Mouse (Mus musculus) heart, postnatal 10 days (tissue): ENCODE measurements around the gene Pak1. TPM values are rescaled to one million over a fixed set of nuclear protein-coding genes. Genes with fewer than 3 reads are reported as not detected.
A peak's percentile ranks its signal among the peaks of the same experiment; 100 is the strongest.

Experiments
- DNase-seq, 2 experiments: peaks; one replicate each; pipeline ENCODE4 v3.0.0; 2021
- intact Hi-C: fragments of 180-260 bp; cut with DNase I; formaldehyde crosslinking; loops from one replicate; pipeline ENCODE4 v1.15.1; 2025
- total RNA-seq, 2 experiments: library from RNA; stranded (reverse); gene quantifications; 2 replicates each; pipeline ENCODE4 v1.2.3; 2021

Gene Pak1
- total RNA-seq, result 1 to 10 TPM in 1 of 2 experiments, under 1 TPM in 1; 0.72 to 1.8 TPM

GRCm38 (mm10) chr7:97788190-97788668, at the start of gene Pak1:
TSS of gene Pak1 (plus strand) at chr7:97788541.
- DNase-seq, result peak; percentile 41 to 44
- intact Hi-C loops, result no loop called here

GRCm38 (mm10) chr7:97740948-97741347, 47.4 kb upstream of the Pak1 start:
- DNase-seq, result no peak
- intact Hi-C loops, result loop anchor here (10.0 kb wide), 1 partner anchor 344 kb away; no protein-coding TSS in a partner anchor

- DNase-seq, result no peak
- intact Hi-C loops, result loop anchor here (10.0 kb wide), 1 partner anchor 343 kb away; no protein-coding TSS in a partner anchor
Observed at GRCm38 (mm10) chr7:97741756-97742291, 46.5 kb upstream of the Pak1 start.

- peak; percentile 54 to 81 for DNase-seq
- intact Hi-C loops, result loop anchor here (1.0 to 10.0 kb wide), 3 partner anchors 232 to 377 kb away; no protein-coding TSS in a partner anchor
Observed at GRCm38 (mm10) chr7:97745299-97745698, 43.0 kb upstream of the Pak1 start.

- intact Hi-C loops, result loop anchor here (5.0 to 10.0 kb wide), 2 partner anchors 338 to 375 kb away; no protein-coding TSS in a partner anchor
- DNase-seq, result no peak
Observed at GRCm38 (mm10) chr7:97747176-97747707, 41.1 kb upstream of the Pak1 start.

GRCm38 (mm10) chr7:97747787-97748497, 40.4 kb upstream of the Pak1 start:
- peak; percentile 90 to 92 for DNase-seq
- intact Hi-C loops, result loop anchor here (2.0 to 10.0 kb wide), 3 partner anchors 99 to 374 kb away; no protein-coding TSS in a partner anchor

GRCm38 (mm10) chr7:97748527-97749206, 39.7 kb upstream of the Pak1 start:
- peak; percentile 25 to 44 for DNase-seq
- intact Hi-C loops, result loop anchor here (2.0 to 10.0 kb wide), 3 partner anchors 98 to 374 kb away; no protein-coding TSS in a partner anchor

GRCm38 (mm10) chr7:97749207-97750190, 38.8 kb upstream of the Pak1 start:
- peak in 1 of 2 experiments; percentile 35 for DNase-seq
- intact Hi-C loops, result loop anchor here (2.0 to 10.0 kb wide), 3 partner anchors 97 to 373 kb away; no protein-coding TSS in a partner anchor

- DNase-seq, result no peak
- intact Hi-C loops, result no loop called here
Observed at GRCm38 (mm10) chr7:97756967-97757881, 31.1 kb upstream of the Pak1 start.

GRCm38 (mm10) chr7:97764591-97764990, 23.8 kb upstream of the Pak1 start:
- no peak for DNase-seq
- intact Hi-C loops, result no loop called here

GRCm38 (mm10) chr7:97765181-97765962, 23.0 kb upstream of the Pak1 start:
- intact Hi-C loops, result no loop called here
- peak; percentile 36 to 39 for DNase-seq

- DNase-seq, result no peak
- intact Hi-C loops, result no loop called here
Observed at GRCm38 (mm10) chr7:97765963-97766347, 22.4 kb upstream of the Pak1 start.

GRCm38 (mm10) chr7:97766406-97767166, 21.8 kb upstream of the Pak1 start:
- intact Hi-C loops, result no loop called here
- no peak for DNase-seq

- intact Hi-C loops, result no loop called here
- DNase-seq, result no peak
Observed at GRCm38 (mm10) chr7:97767841-97768240, 20.5 kb upstream of the Pak1 start.

GRCm38 (mm10) chr7:97769020-97769419, 19.3 kb upstream of the Pak1 start:
- intact Hi-C loops, result no loop called here
- DNase-seq, result no peak

- peak in 1 of 2 experiments; percentile 22 for DNase-seq
Observed at GRCm38 (mm10) chr7:97770841-97771620, 17.3 kb upstream of the Pak1 start.

More at GRCm38 (mm10) chr7:97770841-97771620, 17.3 kb upstream of the Pak1 start:
- intact Hi-C loops, result no loop called here
